Mouse (Mus musculus): ENCODE results near the gene Sub1.

The Sub1 gene

GRCm38 (mm10) chr15:11966367-11966766 is 30.4 kb downstream of the Sub1 start:
- no peak for DNase-seq (ENCODE audit: low read depth, low spot score)

- DNase-seq (ENCODE audit: low read depth, low spot score) = no peak
These were observed 31.5 kb downstream of the Sub1 start for GRCm38 (mm10) chr15:11965201-11965845.

GRCm38 (mm10) chr15:11963791-11964525 is 32.8 kb downstream of the Sub1 start:
- DNase-seq (ENCODE audit: low read depth, low spot score) = no peak

GRCm38 (mm10) chr15:11959716-11960115 is 37.1 kb downstream of the Sub1 start:
- DNase-seq (ENCODE audit: low read depth, low spot score) = no peak

- DNase-seq (ENCODE audit: low read depth, low spot score) = no peak
These were observed 40.7 kb downstream of the Sub1 start for GRCm38 (mm10) chr15:11956129-11956528.

- DNase-seq (ENCODE audit: low read depth, low spot score) = no peak
These were observed 42.6 kb downstream of the Sub1 start for GRCm38 (mm10) chr15:11954190-11954589.

- no peak for DNase-seq (ENCODE audit: low read depth, low spot score)
These were observed 44.6 kb downstream of the Sub1 start for GRCm38 (mm10) chr15:11952159-11952558.

- no peak for DNase-seq (ENCODE audit: low read depth, low spot score)
These were observed 45.6 kb downstream of the Sub1 start for GRCm38 (mm10) chr15:11951181-11951580.

GRCm38 (mm10) chr15:11950144-11950543 is 46.6 kb downstream of the Sub1 start:
- no peak for DNase-seq (ENCODE audit: low read depth, low spot score)

- DNase-seq (ENCODE audit: low read depth, low spot score) = no peak
These were observed 47.3 kb downstream of the Sub1 start for GRCm38 (mm10) chr15:11949490-11949889.

- DNase-seq (ENCODE audit: low read depth, low spot score) = no peak
These were observed 55.9 kb downstream of the Sub1 start for GRCm38 (mm10) chr15:11940855-11941254.
